Mouse (Mus musculus) c-Kit-positive CD71-positive TER-119-negative erythroid progenitor cells, embryonic 14.5 days (primary cell): ENCODE measurements around the gene Bmpr1a.
"Not testable (repeated sequence)": the region's sequence is repeated elsewhere in the genome, so short reads cannot be mapped to it uniquely, and the experiment has no call there.

Source experiments
- DNase-seq: peaks from one replicate; pipeline ENCODE4 v3.0.0-alpha.2; 2013; ENCODE audit warnings: low read depth

The Bmpr1a gene

GRCm38 (mm10) chr14:34449807-34450206, 53.3 kb downstream of the Bmpr1a start:
- DNase-seq = no peak

GRCm38 (mm10) chr14:34448398-34448797, 54.7 kb downstream of the Bmpr1a start:
- DNase-seq = no peak

- no peak for DNase-seq
Observed at GRCm38 (mm10) chr14:34447659-34448058, 55.5 kb downstream of the Bmpr1a start.

DNA sequence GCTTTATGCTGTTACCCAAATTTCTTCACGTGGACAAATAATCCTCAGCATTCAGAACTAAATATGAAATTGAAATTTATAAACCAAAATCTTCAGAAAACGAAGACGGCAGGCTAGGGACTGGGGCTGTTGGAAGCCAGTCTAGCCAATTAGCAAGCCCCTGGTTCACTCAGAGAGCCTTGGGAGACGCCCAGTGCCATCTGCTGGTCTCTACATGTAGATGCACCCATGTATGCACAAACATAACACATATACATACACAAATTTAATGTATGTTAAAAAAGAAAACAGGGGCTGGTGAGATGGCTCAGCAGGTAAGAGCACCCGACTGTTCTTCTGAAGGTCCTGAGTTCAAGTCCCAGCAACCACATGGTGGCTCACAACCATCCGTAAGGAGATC, 56.5 kb downstream of the Bmpr1a start:
- no peak for DNase-seq

DNA sequence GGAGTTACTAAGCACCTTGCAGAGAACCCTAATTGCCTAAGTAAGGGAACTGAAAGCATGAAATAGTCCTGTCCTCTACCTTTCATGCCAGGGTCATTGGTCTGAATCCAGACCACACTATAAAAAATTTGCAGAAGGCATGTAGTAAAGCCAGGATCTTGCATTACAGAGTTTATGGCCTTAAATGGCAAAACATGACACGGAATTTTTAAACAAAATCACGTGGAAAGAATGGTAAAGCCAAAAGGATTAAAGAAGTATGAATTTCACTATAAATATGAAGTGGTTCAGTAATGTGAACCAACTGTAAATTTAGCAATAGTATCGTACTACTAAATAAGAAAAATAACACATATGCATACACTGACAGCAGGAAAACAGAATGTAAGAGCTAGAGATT, 57.8 kb downstream of the Bmpr1a start:
- no peak for DNase-seq

- DNase-seq = no peak
Observed at GRCm38 (mm10) chr14:34444924-34445323, 58.2 kb downstream of the Bmpr1a start.

DNA sequence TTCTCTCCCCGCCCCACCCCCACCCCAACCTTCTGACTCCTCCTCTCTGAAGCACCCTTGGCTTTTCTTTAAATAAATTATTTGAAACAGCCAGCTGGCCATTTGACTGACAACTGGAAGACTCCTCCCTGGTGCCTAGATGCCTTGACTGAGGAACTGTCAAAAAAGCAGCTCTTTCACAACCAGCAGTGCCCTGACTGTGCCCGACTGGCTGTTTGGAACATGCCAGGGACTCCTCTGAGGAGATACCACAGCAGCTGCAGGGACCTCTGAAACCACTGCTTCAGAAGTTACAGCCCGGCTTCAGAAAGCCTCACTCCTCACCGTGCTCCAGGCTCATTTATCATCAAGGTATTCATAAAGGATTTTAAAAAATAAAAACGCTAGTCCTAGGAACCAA, 58.8 kb downstream of the Bmpr1a start:
- no peak for DNase-seq

GRCm38 (mm10) chr14:34442531-34442930, 60.6 kb downstream of the Bmpr1a start:
- DNase-seq = no peak

DNA sequence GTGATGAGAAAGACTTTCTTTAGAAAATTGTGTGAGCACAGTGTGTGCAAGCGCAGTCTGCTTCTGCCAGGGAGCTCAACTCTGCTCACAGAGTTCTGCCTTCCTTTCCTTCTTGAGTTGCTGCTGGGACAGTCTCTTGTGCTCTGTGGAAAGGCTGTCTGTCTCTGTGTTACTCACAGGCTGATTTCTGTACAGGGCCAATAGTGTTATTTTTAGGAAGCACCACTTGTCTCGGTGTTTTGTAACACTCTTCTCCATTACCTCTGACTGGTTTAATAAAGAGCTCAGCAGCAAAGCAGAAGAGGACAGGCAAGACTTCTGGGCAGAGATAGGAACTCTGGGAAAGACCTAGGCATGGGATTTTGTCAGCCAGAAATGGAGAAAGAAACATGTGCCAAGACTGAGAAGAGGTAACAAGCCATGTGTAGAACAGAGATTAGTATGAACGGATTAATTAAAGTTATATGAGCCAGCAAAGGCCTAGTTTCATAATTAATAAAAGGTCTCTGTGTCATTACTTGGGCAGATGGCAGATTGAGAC, 62.5 kb downstream of the Bmpr1a start:
- DNase-seq = no peak

DNA sequence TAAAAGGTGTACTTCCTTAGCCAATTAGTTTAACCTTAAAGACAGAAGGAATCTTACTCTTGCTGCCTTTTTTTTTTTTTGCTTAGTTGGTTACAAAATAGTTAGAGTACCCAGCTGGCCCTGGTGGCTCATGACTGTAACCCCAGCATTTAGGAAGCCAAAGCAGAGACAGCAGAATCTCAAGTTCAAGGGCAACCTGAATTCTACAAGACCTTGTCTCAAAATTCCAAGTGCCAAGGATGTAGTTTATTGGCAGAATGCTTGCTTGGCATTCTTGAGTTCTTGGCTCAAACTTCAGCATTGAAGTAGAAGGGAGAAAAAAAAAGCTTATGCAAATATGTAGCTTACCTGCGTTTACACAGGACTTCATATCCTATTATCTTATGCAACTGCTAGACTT, 74.1 kb downstream of the Bmpr1a start:
- DNase-seq = no peak

DNA sequence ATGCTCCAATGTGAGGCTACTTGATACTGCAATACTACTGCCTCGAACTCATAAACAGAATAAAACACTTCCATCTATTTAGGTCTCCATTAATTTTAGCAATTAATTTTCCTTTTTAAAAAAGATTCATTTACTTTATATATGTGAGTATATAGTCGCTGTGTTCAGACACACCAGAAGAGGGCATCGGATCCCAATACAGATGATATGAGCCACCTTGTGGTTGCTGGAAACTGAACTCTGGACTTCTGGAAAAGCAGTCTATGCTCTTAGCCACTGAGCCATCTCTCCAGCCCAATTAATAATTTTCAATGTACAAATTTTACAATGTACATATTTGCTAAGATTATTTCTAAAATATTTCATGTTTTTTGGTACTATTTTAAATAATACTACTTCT, 74.9 kb downstream of the Bmpr1a start:
- DNase-seq = no peak

DNA sequence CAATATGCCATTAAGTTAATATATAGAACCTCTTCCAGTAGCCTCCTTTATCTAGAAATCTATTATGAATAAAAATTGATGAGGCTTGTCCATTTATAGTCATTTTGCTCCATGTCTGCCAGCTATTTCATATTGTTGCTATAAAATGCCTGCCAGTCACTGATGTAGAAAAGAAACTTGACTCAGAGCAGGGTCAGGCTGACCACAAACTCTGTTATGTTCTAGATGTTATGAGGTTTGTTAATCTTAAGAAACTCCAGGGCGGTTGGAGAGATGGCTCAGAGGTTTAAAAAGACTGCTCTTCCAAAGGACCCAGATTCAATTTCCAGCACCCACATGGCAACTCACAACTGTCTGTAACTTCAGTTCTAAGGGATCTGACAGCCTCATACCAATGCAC, 82.1 kb downstream of the Bmpr1a start:
- no peak for DNase-seq

- no peak for DNase-seq
Observed at GRCm38 (mm10) chr14:34417501-34417900, 85.6 kb downstream of the Bmpr1a start.

DNA sequence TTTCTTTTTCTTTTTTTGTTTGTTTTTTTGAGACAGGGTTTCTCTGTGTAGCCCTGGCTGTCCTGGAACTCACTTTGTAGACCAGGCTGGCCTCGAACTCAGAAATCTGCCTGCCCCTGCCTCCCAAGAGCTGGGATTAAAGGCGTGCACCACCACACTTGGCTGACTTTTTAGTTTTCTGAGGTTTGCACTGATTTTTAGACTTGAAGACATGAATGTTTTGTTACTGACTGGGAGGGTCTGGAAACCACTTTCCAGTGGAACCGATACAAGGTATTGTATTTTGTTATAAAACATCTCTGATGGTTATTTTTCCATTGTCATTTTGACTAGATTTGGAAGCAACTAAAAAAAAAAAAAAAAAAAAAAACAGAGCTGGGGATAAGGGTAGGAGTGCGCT, 86.2 kb downstream of the Bmpr1a start:
- not testable (repeated sequence) for DNase-seq

DNA sequence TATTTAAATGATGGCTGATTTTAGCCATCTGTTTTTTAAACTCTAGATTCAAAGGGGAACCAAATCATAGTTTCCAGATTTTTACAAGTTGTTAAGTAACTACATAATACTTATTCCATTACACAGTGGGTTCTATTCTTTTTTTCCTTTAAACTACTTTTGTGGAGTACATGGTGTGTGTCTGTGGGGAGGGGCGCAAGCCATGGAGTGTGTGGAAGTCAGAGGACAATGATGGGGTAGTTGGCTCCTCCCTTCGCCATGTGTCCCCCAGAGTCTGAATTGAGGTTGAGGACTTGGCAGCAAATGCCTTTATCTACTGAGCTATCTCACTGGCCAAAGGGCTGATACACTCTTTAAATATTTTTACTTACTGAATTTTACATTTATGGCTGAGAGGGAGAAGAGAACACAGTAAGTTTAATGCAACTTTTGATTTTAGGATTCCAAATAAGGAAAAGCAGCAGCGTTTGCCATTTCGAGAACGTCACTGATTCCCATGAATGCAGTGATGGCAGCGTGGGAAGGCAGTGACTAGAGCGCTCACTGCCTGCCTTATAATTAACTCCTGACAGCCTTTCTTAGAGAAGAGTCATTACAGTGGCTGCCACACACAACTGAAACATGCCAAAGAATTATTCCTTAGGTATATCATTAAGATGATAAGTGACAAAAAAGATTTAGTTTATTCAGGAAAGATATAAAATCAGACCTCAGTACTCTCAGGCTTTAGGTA, 90.8 kb downstream of the Bmpr1a start:
- no peak for DNase-seq

DNA sequence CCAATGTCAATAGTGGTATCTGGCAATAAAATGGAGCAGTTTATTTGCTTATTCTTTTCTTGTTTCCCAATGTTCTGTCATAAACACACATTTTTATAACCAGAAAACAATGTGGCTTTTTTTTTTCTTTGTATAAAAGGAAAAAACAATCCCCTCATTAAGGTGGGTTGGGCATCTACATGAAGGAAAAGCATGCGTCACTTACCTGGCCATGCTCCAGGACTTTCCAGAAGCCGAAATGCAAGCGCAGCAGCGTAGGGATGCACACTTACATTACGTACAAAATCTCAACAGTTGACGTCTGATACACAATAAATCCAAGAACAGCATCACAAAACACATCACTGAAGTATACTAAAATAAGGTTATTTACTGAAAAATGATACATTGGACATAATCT, 92.4 kb downstream of the Bmpr1a start:
- no peak for DNase-seq

DNA sequence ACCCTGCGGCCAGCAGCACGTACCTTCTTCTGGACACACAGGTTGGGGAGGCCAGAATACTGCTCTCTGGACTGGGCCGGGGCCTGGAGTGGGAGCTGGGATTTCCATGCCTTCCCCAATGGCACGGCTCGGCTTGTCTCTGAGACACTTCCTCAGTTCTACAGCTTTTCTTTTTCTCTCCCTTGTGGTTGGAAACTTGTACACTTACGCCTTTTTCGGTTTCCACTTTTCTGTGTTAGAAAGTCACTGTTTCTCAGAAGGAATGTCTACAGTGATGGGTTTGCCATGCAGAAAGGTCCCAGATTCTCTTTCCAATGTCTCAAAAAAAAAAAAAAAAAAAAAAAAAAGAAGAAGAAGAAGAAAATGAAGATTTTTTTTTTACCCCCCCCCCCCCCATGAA, 99.7 kb downstream of the Bmpr1a start:
- DNase-seq = no peak

GRCm38 (mm10) chr14:34402871-34403270, 100.3 kb downstream of the Bmpr1a start:
- DNase-seq = no peak

GRCm38 (mm10) chr14:34401135-34401534, 102.0 kb downstream of the Bmpr1a start:
- DNase-seq = peak; percentile 58

GRCm38 (mm10) chr14:34400021-34400420, 103.1 kb downstream of the Bmpr1a start:
- DNase-seq = no peak

- no peak for DNase-seq
Observed at GRCm38 (mm10) chr14:34399301-34399700, 103.8 kb downstream of the Bmpr1a start.

DNA sequence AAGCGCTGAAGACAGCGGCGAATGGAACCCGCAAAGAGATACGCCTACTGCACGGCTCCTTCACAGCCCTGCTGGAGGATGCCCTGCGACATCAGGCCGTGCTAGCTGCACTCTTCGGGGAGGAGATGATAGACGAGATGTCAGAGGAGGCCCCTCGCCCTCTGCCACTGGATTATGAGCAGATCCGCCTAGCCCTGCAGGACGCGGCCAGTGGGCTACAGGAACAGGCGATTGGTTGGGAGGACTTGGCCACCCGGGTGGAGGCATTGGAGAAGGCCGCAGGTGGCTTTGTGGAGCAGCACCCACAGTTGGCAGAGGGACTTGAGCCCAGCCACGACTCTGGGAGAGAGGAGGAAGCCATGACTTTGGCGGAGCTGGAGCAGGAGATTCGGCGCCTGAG, 104.2 kb downstream of the Bmpr1a start:
- no peak for DNase-seq

DNA sequence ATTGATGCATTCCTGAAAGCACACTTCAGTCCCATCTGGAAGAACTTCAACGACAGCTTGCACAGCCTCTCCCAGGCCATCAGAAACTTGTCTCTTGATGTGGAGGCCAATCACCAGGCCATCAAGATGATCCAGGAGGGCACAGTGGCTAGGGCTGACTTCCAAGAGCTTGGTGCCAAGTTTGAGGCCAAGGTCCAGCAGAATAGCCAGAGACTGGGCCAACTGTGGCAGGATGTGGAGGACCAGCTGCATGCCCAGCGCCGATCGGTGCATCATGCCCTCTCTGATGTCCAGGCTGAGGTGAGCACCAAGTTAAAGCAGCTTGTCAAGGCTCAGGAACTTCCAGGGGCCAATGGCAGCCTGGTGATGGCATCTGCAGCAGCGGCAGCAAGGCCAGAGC, 105.3 kb downstream of the Bmpr1a start:
- no peak for DNase-seq

DNA sequence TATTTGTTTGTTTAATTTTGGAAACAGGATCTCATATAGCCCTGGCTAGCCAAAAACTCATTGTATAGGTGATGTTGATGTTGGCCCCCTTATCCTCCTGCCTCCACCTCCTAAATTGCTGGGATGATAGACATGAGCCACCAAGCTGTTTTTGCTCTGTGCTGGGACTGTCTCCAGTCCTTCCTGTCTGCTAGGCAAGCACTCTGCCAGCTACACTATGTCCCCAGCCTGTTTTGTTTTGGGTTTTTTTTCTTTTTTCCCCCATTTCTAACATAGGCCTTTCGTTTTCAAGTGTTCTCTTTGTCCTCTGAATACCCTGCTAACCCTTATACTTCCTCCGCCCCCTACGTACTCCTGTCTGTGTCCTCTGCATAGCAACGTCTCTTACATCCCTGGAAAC, 109.8 kb downstream of the Bmpr1a start:
- DNase-seq = no peak
